Mouse (Mus musculus): ENCODE measurements around the gene Zfp609.
"Not testable (repeated sequence)": the region's sequence is repeated elsewhere in the genome, so short reads cannot be mapped to it uniquely, and the experiment has no call there.

Gene Zfp609

GRCm38 (mm10) chr9:65812841-65813240, 14.5 kb downstream of the Zfp609 start:
- DNase-seq: no peak

GRCm38 (mm10) chr9:65811784-65812183, 15.6 kb downstream of the Zfp609 start:
- no peak for DNase-seq

GRCm38 (mm10) chr9:65807818-65808217, 19.5 kb downstream of the Zfp609 start:
- no peak for DNase-seq

GRCm38 (mm10) chr9:65807251-65807650, 20.1 kb downstream of the Zfp609 start:
- DNase-seq: no peak

- no peak for DNase-seq
Observed at GRCm38 (mm10) chr9:65799770-65800169, 27.6 kb downstream of the Zfp609 start.

- no peak for DNase-seq
Observed at GRCm38 (mm10) chr9:65795651-65796050, 31.7 kb downstream of the Zfp609 start.

GRCm38 (mm10) chr9:65794313-65794712, 33.1 kb downstream of the Zfp609 start:
- DNase-seq: no peak

- DNase-seq: no peak
Observed at GRCm38 (mm10) chr9:65793506-65793905, 33.9 kb downstream of the Zfp609 start.

- DNase-seq: no peak
Observed at GRCm38 (mm10) chr9:65793086-65793485, 34.3 kb downstream of the Zfp609 start.

GRCm38 (mm10) chr9:65791846-65792245, 35.5 kb downstream of the Zfp609 start:
- no peak for DNase-seq

GRCm38 (mm10) chr9:65791106-65791505, 36.3 kb downstream of the Zfp609 start:
- DNase-seq: no peak

GRCm38 (mm10) chr9:65789788-65790187, 37.6 kb downstream of the Zfp609 start:
- DNase-seq: no peak

- DNase-seq: no peak
Observed at GRCm38 (mm10) chr9:65788556-65788955, 38.8 kb downstream of the Zfp609 start.

- no peak for DNase-seq
Observed at GRCm38 (mm10) chr9:65787829-65788344, 39.5 kb downstream of the Zfp609 start.

- no peak for DNase-seq
Observed at GRCm38 (mm10) chr9:65786885-65787787, 40.2 kb downstream of the Zfp609 start.

- DNase-seq: no peak
Observed at GRCm38 (mm10) chr9:65785772-65786368, 41.5 kb downstream of the Zfp609 start.

GRCm38 (mm10) chr9:65779619-65780018, 47.7 kb downstream of the Zfp609 start:
- DNase-seq: not testable (repeated sequence)

GRCm38 (mm10) chr9:65776874-65777432, 50.4 kb downstream of the Zfp609 start:
- no peak for DNase-seq

GRCm38 (mm10) chr9:65776137-65776872, 51.1 kb downstream of the Zfp609 start:
- DNase-seq: no peak

- DNase-seq: no peak
Observed at GRCm38 (mm10) chr9:65773783-65774182, 53.6 kb downstream of the Zfp609 start.

GRCm38 (mm10) chr9:65771011-65771664, 56.2 kb downstream of the Zfp609 start:
- no peak for DNase-seq

- DNase-seq: no peak
Observed at GRCm38 (mm10) chr9:65762728-65763127, 64.6 kb downstream of the Zfp609 start.

All from thymus, postnatal 36 days (tissue).